Mouse (Mus musculus) spleen, adult 10 weeks (tissue): ENCODE measurements around the gene Ints14. TPM values are rescaled to one million over a fixed set of nuclear protein-coding genes. Genes with fewer than 3 reads are reported as not detected.

ENCODE experiments used
- polyA plus RNA-seq: library from polyadenylated mRNA; stranded (reverse); fragments of 350-450 nt; fragmentation: Illumina TruSeq; extraction: RNeasy Lipid Tissue Mini Kit (QIAGEN cat#74804); gene quantifications from one replicate; pipeline ENCODE4 v1.2.3, GENCODE M21; 2015; ENCODE audit warnings: low replicate concordance; ENCODE audit not compliant: insufficient read depth

The Ints14 gene
- 30.2 TPM for polyA plus RNA-seq

GRCm38 (mm10) chr9:64960117-64960977 is at the start of gene Ints14:
Gene Ints14, plus strand, starts transcription at chr9:64960905.

GRCm38 (mm10) chr9:64951161-64951657 is 9.5 kb upstream of the Ints14 start, which contains the start of gene Slc24a1:
Gene Slc24a1, minus strand, starts transcription at chr9:64951607.

GRCm38 (mm10) chr9:65020991-65021886 is 60.5 kb downstream of the Ints14 start, which contains the start of gene Hacd3:
Gene Hacd3, minus strand, starts transcription at chr9:65021693.

GRCm38 (mm10) chr9:65032269-65033108 is 71.8 kb downstream of the Ints14 start, which contains the start of gene Dpp8:
Gene Dpp8, plus strand, starts transcription at chr9:65032414.

Other genes with a start within 250 kb of the Ints14 start
- 264 TPM for gene Rab11a, start 223.1 kb upstream of the Ints14 start, polyA plus RNA-seq
- 83.5 TPM for gene Dennd4a, start 149.6 kb upstream of the Ints14 start, polyA plus RNA-seq
- gene Slc24a1, start 9.3 kb upstream of the Ints14 start, polyA plus RNA-seq: 0.04 TPM
- gene Hacd3, start 60.8 kb downstream of the Ints14 start, polyA plus RNA-seq: 58.6 TPM
- gene Dpp8, start 71.5 kb downstream of the Ints14 start, polyA plus RNA-seq: 120 TPM
- gene Igdcc4, start 140.6 kb downstream of the Ints14 start, polyA plus RNA-seq: 1.4 TPM
- gene Igdcc3, start 180.3 kb downstream of the Ints14 start, polyA plus RNA-seq: not detected
- 6.8 TPM for gene Parp16, start 234.4 kb downstream of the Ints14 start, polyA plus RNA-seq